Mouse (Mus musculus) granulocyte monocyte progenitor cell, adult 5-6 weeks (primary cell): Measurements from ENCODE around the gene Suox. TPM values are rescaled to one million over a fixed set of nuclear protein-coding genes. Genes with fewer than 3 reads are reported as not detected.
"Not testable (repeated sequence)": the region's sequence is repeated elsewhere in the genome, so short reads cannot be mapped to it uniquely, and the experiment has no call there.

Source experiments
- ATAC-seq: replicated peaks from 2 replicates; pipeline ENCODE4 v1.8.0; 2016; ENCODE audit warnings: mild to moderate bottlenecking, moderate TSS enrichment, inconsistent platforms; ENCODE audit not compliant: poor library complexity, severe bottlenecking
- total RNA-seq, 2 experiments: library from RNA; stranded (forward) in 1 of 2; stranded (reverse) in 1 of 2; fragments of 200-712, 200-1000 nt in 1 of 2; fragments of >200 nt in 1 of 2; fragmentation: Nextera tagmentation in 1 of 2; gene quantifications; 2 replicates each; pipeline ENCODE4 v1.2.3; 2014 to 2017

Gene Suox
- total RNA-seq, 2 experiments from 2014 or later = 4.1 to 8.1 TPM

DNA sequence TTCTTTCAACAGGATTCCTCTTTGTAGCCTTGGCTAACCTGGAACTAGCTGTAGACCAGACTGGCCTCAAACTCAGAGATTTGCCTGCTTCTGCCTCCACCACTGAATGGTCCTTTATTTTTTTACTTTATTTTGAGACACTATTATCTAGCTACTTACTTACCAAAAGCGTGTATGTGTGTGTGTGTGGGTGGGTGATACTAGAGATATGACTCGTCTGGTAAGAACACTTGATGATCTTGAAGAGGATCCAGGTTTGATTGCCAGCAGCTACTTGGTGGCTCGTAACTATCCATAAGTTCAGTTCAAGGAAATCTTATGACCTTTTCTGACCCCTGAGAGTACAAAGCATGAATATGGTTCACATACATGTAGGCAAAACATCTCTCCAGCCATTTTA lies 8.6 kb downstream of the Suox start:
- ATAC-seq = no peak

DNA sequence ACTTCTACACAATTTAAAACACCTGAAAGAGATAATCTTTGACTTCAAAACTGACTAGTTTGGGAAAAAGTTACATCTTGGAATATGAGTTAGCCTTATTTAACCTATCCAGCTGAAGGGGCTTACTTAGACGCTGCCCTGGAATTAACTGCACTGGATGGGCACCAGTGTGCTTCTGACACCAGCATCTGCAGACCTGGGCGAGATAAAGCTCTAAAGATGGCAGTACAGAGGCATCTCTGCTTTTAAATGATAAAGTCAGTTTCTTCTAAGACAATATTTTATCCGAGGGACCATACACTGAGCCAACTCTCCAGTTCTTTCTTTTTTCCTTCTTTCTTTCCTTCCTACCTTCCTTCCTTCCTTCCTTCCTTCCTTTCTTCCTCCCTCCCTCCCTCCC lies 9.1 kb downstream of the Suox start:
- ATAC-seq = no peak

DNA sequence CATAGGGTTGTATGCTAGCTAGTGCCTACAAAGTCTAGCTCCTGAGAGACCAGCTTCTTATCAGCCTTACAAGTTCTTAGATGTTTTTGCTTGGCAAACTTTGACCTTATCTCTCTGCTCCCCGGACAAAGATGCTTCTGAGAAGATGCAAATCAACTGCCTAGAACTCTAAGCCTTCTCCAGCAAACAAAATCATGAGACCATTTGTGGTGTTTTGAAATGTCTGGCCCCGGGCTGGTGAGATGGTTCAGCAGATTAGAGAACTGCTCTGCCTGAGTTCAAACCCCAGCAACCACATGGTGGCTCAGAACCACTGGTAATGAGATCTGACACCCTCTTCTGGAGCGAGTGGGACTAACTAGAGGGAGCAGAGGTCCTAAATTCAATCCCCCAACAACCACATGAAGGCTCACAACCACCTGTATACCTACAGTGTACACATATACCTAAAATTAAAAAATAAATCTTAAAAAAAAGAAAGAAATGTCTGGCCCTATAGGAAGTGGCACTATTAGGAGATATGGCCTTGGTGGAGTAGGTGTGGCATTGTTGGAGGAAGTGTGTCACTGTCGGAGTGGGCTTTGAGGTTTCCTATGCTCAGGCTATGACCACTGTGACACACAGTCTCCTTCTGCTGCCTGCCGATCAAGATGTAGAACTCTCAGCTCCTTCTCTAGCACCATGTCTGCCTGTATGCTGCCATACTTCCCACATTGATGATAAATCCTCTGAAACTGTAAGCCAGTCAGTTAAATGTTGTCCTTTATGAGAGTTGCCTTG lies 10.2 kb downstream of the Suox start:
- peak; percentile 54 for ATAC-seq

DNA sequence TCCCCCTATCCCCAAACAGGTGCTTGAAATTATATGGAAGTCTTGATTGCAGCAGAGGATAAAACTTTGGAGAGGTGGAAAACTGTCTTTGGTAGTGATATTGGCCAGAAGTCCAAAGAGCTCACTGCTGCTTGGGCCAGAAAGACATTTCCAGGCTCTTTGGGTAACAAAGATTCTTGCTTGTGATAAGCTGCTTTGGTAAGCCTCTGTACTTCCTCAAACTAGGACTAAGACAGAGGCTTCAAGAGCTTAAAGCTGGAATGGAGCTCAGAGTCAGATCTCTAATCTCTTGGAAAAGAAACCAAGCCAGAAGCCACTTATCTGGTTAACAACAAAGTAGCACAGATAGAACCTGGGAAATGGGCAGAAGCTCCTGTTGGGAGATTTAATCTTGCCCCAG lies 11.4 kb downstream of the Suox start:
- peak; percentile 59; the same call in 1 of the 2 replicates for ATAC-seq

DNA sequence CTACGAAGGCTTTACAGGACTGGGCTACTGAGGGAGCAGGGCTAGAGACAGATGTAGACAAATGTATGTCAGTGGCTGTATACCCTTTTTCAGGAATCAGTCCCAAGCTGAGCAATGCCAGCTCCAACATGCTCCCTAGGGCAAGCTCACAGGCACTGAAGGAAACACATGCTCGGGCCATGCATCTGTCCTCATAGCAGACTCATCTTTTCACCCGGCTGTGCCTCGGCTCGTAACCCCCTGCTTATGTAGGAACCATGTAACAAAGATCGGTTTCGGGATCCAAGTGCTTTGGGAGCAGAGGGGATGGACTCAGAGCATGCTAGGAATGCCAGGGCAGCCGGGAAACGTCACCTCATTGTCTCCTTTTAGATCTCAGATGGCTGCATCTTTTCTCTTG lies 14.4 kb downstream of the Suox start:
- no peak for ATAC-seq

DNA sequence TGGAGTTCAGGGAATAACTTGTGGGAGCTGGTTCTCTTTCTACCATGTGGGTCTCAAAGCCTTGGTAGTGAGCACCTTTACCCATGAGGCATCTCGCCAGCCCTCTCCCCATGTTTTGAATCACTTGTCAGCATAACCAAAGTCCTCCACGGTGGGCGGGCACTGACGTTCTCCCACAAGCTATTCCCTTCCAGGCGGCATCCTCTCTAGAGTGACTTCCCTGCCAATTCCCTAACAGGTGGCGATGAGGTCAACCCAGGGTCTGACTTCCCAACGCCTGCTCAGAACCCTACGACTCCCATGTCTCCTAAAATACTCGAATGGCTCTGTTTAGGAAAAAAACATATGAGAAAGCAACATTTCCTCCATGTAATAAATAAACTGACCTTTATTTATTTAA lies 16.0 kb downstream of the Suox start:
- ATAC-seq = no peak

DNA sequence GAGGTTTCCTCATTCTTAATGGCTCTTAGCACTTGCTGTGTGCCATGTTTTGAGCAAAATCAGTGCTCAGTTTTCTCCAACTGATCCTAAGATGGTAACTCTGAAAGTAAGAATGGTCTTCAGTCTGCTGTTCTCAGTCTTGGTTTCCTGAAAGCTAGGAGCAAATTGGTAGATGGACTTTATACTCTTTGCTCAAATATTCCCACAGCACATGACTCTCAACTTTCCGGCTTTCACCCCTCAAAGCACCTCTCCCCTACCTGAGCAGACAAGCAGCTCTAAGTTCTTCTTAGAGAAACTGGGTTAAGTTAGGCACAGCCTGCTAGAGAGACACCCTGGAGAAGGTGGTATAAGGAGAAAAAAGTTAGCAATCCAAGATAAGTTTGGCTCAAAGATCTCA lies 17.1 kb downstream of the Suox start:
- ATAC-seq = no peak

DNA sequence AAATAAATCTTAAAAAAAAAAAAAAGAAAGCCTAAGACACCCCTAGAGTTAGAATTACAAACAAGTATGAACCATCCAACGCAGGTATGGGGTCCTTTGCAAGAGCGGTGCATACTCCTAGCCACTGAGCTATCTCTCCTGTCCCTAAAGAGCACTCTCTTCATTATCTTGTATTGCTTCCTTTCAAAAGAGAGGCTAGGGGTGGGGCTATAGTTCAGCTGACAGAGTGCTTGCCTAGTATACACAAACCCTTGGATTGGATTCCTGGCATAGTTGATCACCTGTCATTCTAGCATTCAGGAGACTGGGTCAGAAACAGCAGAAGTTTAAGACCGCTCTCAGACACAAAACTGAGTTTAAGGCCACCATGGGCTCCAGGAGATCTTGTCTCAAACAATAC lies 18.6 kb downstream of the Suox start:
- no peak for ATAC-seq

DNA sequence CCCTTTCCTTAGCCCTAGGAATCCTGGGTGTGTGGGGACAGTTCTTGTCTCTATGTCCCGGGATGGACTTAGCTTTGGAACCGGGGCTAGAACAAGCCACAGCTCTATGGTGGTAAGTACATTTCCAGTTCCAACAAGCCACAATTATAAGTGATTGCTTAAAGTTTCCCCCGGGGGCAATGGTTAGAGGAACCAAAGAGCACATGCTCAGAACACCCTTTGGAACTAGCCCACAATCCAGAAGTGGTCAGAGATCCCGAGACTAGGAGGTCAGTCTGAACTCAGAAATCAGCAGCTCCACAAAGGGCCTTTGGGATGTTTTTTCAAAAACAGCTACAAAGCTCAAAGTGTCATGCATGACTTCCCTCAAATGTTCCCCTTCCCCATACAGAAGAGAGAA lies 20.0 kb downstream of the Suox start:
- no peak for ATAC-seq

DNA sequence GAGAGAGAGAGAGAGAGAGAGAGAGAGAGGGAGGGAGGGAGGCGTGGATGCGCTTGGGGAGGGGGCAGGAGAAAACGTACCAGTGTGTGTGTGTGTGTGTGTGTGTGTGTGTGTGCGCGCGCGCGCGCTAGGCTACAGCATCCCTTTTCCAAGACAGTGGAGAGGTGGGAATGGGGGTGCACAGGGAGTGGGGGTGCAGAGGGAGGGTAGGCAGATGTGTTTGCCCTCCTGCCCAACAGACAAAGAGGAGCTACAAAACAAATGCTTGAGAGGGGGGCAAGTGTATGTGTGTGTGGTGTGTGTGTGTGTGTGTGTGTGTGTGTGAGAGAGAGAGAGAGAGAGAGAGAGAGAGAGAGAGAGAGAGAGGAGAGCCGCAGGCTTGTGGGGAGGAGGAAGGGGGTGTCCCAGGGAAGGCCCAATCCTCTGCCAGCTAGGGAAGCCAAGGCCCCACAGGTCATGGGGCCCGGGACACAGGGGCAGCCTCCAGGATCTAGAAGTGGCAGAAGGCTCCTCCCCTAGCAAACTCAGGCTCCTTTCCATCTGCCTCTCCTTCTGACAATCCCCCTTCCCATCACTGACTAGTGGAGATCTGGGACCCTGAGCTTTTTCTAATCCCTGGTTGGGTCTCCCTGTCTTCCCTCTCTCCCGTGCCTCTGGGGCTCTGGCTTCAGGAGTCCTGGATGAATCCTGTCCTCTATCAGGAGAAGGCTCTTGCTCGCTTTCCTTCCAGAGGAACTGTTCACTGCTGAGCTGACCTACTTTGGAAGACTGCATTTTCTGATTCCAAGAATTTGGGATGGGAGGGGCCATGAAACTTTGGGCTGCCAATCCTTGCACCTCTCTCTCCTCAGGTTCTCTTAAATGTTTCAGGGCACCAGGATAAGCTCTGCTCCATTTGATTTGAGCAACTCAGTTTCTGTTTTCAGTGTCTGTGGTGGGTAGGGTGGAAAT lies 27.5 kb downstream of the Suox start:
- ATAC-seq = peak; percentile 44; the same call in 1 of the 2 replicates

DNA sequence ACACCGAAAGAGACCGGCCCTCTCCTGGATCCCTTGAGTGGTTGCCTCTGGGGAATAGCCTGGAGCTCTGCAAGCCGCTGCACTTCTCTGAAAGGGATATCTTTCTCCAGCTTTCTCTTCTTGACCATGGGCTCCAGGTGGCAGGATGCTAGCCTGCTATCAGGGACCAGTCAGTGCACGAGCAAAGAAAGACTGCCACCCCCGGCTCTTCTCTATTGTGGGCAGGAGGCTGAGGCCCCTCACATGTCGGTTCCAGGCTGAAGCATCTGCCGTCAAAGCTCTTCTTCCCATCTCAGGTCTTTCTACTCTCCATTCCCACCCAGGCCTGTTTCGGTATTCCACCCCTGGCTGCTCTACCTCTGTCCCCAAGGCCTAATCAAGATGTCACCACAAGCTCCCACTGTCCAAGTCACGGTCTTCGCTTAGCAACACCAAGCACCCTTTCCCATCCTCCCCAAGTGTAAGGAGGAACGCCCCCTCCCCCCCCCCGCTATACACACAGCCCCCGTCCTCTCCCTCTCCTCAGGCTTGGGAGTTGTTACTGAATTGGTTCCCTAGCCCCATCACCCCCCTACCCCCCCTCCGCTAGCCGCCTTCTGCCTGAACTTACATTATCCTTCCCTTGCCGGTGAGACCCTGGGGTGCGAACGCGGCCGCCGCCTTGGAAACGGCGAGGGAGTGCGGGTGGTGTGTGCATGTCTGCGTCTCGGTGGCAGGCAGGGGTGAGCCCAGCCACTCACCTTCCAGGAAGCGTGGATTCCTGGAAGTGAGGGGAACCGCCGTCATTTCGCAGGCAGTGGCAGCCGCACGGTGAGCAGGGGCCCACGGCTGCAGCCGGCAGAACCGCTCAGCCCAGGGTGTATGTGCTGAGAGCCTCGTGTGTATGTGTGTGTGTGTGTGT lies 28.5 kb downstream of the Suox start, which contains the start of gene Ikzf4:
Gene Ikzf4 (minus strand): TSS at position 881 of the 901 bp plus-strand sequence.
- peak; percentile 84 for ATAC-seq

DNA sequence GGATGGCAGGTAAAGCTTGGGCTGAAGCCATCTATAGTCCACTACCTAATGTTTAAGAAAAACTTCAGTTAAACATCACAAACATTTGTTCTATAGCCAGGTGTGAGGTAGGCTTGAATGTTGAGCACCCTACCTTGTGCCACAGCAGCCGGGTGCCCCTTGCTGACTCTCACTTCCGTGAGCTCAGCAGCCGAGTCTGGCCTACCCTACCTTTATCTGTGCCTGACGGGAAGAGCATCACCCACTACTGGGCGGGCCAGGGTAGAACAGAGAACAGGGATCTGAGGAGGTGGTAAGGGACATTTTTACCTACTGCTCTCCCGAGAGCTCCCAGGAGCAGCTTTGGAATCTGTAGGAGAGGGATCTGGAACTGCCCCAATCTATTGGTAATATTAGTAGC lies 31.1 kb downstream of the Suox start:
- ATAC-seq = no peak

DNA sequence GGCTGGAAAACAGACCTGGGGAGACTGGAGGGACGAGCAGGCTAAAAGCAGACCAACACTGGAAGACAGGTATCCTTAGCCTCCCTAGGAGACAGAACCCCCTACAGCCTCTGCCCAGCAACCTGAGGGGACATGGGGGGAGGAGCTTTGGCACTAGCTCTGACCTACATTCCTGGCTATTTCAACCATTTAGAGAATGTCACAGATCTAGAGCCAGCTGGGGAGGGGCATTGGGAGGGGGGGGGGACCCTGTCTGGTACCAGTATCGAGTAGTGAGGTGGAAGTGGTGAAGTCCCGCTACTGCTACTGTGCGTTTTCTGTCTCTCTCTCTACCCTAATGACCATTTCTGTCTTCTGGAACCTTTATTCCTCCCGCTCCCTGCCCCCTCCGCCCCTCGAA lies 32.0 kb downstream of the Suox start:
- ATAC-seq = no peak

DNA sequence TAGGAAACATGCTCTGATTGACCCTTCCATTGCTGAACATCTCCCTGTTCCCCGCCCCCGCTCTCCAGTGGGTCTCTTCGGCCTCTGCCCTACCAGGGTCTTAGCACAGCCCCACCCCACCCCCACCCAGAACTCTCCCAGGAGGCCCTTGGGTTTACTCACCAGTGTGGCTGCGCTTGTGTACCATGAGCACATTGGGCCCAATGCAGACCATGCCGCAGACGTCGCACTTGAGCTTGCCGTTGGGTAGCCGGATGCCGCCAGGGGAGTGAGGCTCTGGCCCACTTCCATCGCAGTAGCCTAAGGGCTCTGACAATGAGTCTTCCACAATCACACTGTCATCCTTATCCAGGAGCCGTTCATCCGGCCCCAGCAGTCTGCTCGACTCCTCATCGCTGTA lies 33.0 kb downstream of the Suox start:
- no peak for ATAC-seq

DNA sequence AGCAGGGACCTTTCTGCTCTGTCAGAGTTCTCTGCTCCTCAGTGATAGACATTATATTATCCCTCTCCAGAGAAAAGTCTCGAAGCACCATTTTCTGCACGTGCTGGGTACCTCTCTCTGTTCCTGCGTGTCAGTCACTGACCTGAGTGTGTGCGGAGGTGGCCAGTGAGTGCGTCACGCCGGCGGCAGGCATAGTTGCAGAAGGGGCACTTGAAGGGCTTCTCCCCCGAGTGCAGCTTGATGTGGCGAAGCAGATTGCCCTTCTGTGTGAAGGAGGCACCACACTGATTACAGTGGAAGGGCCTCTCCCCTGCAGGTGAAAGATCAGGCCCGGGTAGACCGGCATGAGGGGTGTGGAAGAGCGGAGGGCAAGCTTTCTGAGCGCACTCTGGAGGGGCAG lies 33.9 kb downstream of the Suox start:
- no peak for ATAC-seq

DNA sequence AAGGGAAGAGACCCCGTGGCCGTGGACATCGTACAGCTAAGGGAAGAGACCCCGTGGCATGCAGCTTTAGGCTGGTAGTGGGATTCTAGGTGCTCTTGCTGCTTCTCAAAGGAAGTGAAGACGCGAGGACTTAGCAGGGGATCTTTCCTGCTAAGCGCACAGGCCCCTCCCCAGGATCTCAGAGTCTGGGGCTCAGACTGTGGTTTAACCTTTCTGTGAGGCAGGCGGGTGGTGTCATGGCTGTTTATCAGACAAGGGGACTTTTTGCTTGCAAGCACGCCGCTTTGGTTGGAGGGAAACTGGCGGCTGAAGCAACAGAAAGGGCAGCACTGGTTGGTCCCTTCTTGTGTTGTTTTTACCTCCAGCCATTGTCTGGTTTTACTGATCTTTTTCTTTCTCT lies 36.9 kb downstream of the Suox start:
- ATAC-seq = peak; percentile 52

DNA sequence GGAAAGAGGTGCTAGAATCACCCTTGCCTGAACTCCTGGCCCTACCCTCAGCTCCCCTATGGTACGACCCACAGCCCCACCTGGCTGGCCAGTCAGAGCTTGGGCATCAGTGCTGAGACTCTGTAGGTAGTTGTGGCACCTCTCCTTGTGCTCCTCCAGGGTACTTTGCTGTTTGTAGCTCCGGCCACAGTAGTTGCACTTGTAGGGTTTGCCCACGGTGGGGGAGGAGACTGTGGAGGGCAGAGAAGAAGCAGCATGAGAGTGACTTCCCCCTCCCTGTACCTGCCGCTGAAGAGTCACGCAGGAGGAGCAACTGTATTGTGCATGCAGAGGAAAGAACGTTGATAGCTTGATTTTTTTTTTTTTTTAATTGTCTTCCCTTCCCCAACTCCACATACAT lies 37.3 kb downstream of the Suox start:
- ATAC-seq = peak; percentile 91

DNA sequence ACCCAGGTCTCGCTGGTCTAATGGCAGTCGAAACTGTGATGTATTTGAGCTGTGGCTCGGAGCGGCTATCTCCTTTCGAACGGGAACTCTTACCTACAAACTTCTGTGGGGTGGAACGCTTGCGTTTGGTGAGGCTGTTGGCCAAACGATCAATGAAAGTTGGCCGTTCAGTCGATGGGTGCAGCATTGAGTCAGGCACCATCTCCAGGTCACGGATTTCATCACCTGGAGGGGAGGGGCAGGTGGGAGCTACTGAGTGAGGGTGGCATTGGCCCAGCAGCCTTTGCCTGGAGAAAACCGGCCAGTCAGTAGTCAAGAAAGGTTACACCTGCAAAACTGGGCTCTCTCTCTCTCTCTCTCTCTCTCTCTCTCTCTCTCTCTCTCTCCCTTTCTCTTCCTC lies 38.2 kb downstream of the Suox start:
- no peak for ATAC-seq

DNA sequence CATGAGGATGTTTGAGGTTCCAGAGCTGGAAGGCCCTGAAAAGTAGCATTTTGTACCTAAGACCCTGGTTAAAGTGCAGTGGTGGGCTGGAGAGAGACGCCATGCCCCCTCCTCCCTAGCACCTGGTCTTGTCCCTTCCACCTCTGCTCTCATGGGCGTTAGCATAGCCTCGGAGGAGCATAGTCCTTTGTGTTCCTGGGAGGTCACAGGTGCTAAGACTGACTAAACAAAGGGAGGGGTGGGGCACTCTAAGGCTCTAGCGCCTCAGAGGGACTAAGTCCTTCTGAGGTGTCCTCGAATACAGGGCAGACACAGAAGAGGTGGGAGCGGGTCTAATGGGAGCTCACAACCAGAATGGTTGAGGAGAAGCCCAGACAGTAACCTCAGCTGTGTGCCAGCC lies 42.3 kb downstream of the Suox start:
- ATAC-seq = no peak

DNA sequence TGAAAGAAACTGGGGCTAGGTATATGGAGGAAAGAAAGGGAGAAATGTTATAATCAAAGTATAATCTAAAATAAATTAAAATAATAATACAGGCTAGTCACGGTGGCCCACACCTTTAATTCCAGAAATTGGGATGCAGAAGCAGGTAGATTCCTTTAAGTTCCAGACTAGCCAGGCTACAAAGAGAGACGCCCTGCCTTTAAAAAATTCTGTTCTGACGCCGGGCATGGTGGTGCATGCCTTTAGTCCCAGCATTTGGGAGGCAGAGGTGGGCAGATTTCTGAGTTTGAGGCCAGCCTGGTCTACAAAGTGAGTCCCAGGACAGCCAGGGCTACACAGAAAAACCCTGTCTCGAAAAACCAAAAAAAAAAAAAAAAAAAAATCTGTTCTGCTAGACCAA lies 43.6 kb downstream of the Suox start:
- not testable (repeated sequence) for ATAC-seq
